Mouse (Mus musculus) lung, adult 18-20 months (tissue): ENCODE results near the gene Scp2d1.
"Not testable (repeated sequence)": the region's sequence is repeated elsewhere in the genome, so short reads cannot be mapped to it uniquely, and the experiment has no call there.

Experiments used
- DNase-seq, 2 experiments: peaks; one replicate each; pipeline ENCODE4 v3.0.0; 2022; ENCODE audit warnings: mixed read lengths in 2 of 2

Scp2d1 gene

DNA sequence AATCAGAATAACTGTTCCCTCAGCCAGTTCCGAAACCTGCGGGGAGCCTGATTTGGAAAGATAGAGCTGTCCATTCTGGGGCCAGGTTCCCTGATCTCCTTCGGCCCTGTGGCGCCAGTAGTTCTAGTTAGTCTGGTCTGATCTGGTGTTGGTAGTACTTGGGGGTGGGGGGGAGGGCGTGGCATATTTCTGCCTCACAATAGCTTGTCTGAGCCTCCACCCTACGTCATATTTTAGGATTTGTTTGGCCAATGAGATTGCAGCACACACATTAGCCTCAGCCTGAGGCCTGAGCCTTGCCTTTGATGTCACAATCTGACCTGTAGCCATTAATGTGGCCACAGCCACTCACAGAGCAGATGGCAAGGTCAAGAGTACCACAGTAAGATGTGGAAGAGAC, at the start of gene Scp2d1:
Gene Scp2d1 (plus strand): TSS at position 301 of the 400 bp plus-strand sequence.
- not testable (repeated sequence) for DNase-seq

- peak; percentile 10 to 26 for DNase-seq
These were observed 48.8 kb upstream of the Scp2d1 start for GRCm38 (mm10) chr2:144774636-144775160.

DNA sequence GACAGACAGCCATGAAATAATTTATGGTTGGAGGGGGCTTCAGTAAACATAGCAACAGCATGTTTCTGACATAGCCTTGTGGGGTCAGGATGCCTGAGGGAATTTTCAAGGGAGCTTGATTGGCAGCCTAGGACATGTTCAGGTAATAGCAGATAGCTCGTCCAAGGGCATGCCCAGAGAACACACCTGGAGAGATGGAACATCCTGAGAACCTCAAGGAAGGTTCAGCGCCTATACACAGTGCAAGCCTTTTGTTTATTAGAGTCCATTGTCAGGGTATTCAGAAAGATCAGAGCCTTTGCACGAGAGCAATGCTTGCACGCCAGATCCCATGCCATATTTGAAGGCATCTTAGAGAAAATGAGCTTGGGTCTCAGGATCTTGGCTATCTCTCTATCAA, 47.8 kb upstream of the Scp2d1 start:
- no peak for DNase-seq

GRCm38 (mm10) chr2:144779263-144779662, 44.2 kb upstream of the Scp2d1 start:
- no peak for DNase-seq

GRCm38 (mm10) chr2:144780731-144781130, 42.7 kb upstream of the Scp2d1 start:
- peak; percentile 24 to 25 for DNase-seq

GRCm38 (mm10) chr2:144781871-144782270, 41.6 kb upstream of the Scp2d1 start:
- DNase-seq = no peak

DNA sequence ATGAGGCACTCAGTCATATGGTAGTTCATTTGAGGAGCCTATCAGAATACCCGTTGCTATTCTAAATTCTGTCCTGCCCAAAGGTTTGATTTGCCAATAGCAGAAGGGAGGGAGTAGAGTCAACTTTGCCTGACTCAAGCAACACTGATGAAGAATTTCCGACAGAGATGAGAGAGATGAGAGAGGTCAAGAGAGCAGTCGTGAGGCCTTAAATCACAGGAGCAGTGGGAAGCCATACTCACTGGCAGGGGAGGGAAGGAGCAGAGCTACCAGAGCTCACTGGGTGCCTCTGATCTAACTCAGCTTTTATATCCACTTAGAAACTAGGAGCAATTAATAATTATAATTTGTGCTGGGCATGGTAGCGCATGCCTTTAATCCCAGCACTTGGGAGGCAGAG, 41.0 kb upstream of the Scp2d1 start:
- no peak for DNase-seq

DNA sequence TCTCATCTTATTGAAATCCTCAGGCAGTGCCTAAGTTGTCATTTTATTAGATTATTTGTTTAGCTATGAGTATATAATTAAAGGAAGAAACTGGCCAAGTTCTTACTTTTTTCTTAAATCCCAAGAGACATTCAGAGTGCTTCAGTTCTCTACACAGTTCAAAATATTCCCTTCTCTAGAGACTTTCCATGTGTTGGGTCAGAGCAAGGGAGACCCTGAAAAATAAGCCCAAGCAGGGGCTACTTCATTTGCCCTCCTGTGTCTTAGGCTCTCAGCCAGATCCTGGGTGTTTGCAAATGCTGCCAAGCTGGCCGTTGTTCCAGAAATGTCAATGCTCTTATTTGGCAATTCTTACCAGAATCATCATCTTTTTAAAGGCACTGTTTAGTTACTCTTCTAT, 40.3 kb upstream of the Scp2d1 start:
- no peak for DNase-seq

GRCm38 (mm10) chr2:144783831-144784230, 39.6 kb upstream of the Scp2d1 start:
- DNase-seq = no peak

DNA sequence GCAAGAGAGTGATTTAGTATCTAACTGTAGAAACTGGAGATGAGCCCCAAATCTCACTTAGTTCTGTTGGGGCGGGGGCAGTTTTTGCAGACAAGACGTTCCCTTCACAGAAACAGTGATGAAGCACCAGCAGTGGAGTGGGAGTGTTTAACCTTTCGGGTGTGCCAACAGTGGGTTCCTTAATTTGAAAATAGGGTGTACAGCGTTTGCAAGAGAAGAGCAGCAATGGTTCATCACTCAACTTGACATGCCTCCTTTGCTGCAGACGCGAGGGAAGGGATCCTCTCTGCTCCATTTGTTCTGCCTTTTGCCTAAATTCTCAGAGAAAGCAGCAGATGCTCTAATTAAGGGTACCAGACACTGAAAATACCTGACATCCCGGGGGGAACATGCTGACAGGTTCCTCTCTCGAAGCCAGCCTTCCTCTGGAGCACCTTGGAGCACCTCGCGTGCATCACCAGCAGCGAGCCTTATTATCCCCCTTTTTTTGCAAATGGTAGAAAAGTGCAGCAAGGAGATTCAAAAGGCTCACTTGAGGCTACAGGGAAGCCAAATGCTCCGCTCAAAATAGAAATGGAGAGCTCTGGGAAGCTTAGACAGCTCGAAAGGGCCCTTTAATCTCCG, 31.7 kb upstream of the Scp2d1 start:
- no peak for DNase-seq

DNA sequence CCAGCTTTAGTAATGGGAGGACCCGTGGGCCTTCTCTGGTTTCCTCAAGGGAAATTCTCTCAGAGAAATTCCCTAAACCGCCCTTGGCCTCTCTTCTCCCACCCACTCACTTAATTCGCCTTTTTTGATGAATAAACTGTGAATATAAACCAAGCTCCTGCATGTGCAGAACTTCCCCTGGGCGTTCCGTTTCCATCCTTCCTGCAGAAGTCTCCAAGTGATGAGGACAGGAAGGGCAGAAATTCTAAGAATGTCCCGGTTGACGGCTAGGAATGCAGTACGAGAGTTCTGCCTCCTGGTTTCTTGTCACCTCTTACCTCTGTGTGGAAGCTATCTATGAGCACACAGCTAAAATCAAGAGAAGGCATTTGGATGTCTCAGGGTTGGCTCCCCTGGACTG, 25.9 kb upstream of the Scp2d1 start:
- no peak for DNase-seq

DNA sequence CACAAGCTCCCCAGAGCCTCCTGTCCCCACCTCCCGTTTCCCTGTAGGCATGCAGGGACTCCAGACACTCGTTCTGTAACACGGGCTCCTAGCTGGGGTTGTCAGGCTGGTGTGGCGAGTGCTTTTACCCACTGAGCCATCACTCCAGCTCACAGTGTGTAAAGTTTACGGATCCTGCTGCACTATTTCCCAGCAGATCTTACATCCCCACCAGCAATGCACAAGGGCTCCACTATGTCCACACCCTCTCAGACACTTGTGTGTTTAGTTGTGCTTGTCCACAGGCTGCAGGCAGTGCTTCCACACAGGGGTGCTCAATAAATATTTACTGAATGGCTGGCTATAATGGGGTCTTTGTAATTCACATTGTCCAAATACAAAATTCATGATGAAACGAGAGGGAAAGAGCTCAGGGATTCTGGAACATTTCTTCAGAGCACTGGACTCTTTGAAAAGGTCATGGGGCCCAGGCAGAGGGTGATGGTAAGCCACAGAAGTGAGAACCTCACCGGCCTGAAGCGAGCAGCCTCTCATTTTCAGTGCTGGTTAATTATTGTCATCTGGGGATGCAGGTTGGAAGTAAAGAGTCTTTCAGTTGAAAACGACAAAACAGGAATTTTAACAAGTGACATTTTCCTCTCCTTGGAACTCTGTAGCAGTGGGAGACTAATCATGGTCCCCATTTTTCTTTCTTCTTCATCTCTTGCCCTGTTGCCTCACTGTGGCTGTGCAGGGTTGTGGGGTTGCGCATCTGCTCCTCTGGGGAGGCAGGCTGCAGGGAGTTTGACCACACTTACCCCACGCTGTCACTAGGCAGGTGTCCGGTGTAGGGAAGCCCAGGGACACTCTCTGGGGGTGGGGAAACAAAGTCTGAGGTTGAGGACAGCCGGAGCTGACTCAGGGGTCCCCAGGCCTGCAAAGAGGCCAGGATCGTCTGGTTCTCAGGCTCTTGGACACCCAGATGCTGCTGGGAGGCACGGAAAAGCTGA, 15.4 kb upstream of the Scp2d1 start:
- no peak for DNase-seq

- DNase-seq = no peak
These were observed 5.1 kb downstream of the Scp2d1 start for GRCm38 (mm10) chr2:144828457-144828985.

DNA sequence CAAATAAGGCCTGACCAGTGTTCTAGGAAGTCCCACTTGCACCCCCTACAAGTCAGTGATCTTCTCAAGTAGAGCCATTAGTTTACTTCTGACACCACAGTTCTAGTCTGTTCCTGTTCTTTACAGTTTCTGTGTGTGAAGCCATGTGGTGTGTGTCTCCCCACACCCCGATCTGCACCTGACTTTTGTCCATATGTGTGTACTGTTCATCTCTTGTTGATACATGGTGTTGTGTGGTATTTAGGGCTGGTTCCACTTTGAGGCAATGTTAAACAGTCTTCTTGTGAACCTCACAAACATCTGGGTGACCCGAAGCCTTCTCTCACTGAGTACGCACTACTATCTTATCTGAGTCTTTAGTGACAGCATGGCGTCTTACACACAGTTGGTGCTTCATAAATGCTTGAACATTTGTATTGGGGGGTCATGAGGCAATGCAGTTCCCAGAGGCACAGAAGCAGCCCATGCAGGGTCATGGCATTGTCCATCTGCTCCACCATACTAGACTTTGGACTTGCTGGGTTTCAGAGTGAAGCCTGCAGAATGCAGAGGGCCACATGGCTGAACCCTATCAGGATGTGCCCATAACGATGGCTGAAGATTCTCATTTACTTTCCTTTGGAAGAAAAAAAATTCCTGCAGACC, 13.3 kb downstream of the Scp2d1 start:
- DNase-seq = no peak

GRCm38 (mm10) chr2:144837312-144837679, 13.8 kb downstream of the Scp2d1 start:
- peak in 1 of 2 experiments; percentile 4 for DNase-seq

- peak in 1 of 2 experiments; percentile 24 for DNase-seq
These were observed 45.4 kb downstream of the Scp2d1 start for GRCm38 (mm10) chr2:144868827-144869226.
